Mouse (Mus musculus): ENCODE measurements around the gene Hcrt. TPM values are rescaled to one million over a fixed set of nuclear protein-coding genes. Genes with fewer than 3 reads are reported as not detected.

Hcrt gene
- total and polyA plus RNA-seq, 2 experiments, result not detected

GRCm38 (mm10) chr11:100789702-100790101 is 27.0 kb upstream of the Hcrt start:
- no peak for DNase-seq (ENCODE audit: extremely low read depth, low read depth, low spot score)
- WGBS, result over 99% methylated on average over 3 of the region's 3 CpGs
- no peaks in the 10 kb centered on the region for H3K27me3 ChIP-seq (ENCODE audit: control insufficient read depth, insufficient read depth, low read length)
- no peaks in the 10 kb centered on the region for H3K79me2 ChIP-seq (ENCODE audit: control insufficient read depth, insufficient read depth, low read length)
- H3K36me3 ChIP-seq (ENCODE audit: control insufficient read depth, insufficient read depth, low read length), result peaks cover 58% of the 10 kb centered on the region
- H3K9ac ChIP-seq (ENCODE audit: low read depth, low read length), result no peak overlapping the region
- H3K4me1 ChIP-seq (ENCODE audit: control insufficient read depth, insufficient read depth, low read length), result peaks cover 14% of the 10 kb centered on the region
- no peak overlapping the region for H3K4me3 ChIP-seq (ENCODE audit: insufficient read depth, low read depth, low read length)
- no peak overlapping the region for H3K27ac ChIP-seq (replicated peaks; ENCODE audit: insufficient read depth, low read depth, low read length)
- no peak for TF ChIP-seq POLR2A (IDR thresholded peaks at IDR 0.05; ENCODE audit: extremely low read depth, insufficient read depth, low read length)
- no peak for TF ChIP-seq CTCF (IDR thresholded peaks at IDR 0.05; ENCODE audit: low read depth, low read length)

GRCm38 (mm10) chr11:100785774-100786173 is 23.0 kb upstream of the Hcrt start:
- TF ChIP-seq CTCF (IDR thresholded peaks at IDR 0.05; ENCODE audit: low read depth, low read length) (no peak), POLR2A (IDR thresholded peaks at IDR 0.05; ENCODE audit: extremely low read depth, insufficient read depth, low read length) (no peak)

GRCm38 (mm10) chr11:100784286-100784685 is 21.6 kb upstream of the Hcrt start:
- no peak for DNase-seq (ENCODE audit: extremely low read depth, low read depth, low spot score)
- Histone ChIP-seq H3K9ac (ENCODE audit: low read depth, low read length) (no peak overlapping the region), H3K27ac (replicated peaks; ENCODE audit: insufficient read depth, low read depth, low read length) (no peak overlapping the region), H3K27me3 (ENCODE audit: control insufficient read depth, insufficient read depth, low read length) (no peaks in the 10 kb centered on the region), H3K79me2 (ENCODE audit: control insufficient read depth, insufficient read depth, low read length) (no peaks in the 10 kb centered on the region), H3K4me3 (ENCODE audit: insufficient read depth, low read depth, low read length) (no peak overlapping the region), H3K4me1 (ENCODE audit: control insufficient read depth, insufficient read depth, low read length) (no peaks in the 10 kb centered on the region), H3K36me3 (ENCODE audit: control insufficient read depth, insufficient read depth, low read length) (peaks cover 64% of the 10 kb centered on the region)
- 83% methylated on average over 8 of the region's 8 CpGs for WGBS
- TF ChIP-seq POLR2A (IDR thresholded peaks at IDR 0.05; ENCODE audit: extremely low read depth, insufficient read depth, low read length), result no peak

More at GRCm38 (mm10) chr11:100785774-100786173, 23.0 kb upstream of the Hcrt start:
- no peaks in the 10 kb centered on the region for H3K27me3 ChIP-seq (ENCODE audit: control insufficient read depth, insufficient read depth, low read length)
- peaks cover under 1% of the 10 kb centered on the region; the same call in 1 of the 2 replicates for H3K4me1 ChIP-seq (ENCODE audit: control insufficient read depth, insufficient read depth, low read length)
- no peak overlapping the region for H3K9ac ChIP-seq (ENCODE audit: low read depth, low read length)
- H3K27ac ChIP-seq (replicated peaks; ENCODE audit: insufficient read depth, low read depth, low read length), result no peak overlapping the region
- no peak overlapping the region for H3K4me3 ChIP-seq (ENCODE audit: insufficient read depth, low read depth, low read length)
- WGBS, result 94% methylated on average over 2 of the region's 2 CpGs
- H3K79me2 ChIP-seq (ENCODE audit: control insufficient read depth, insufficient read depth, low read length), result no peaks in the 10 kb centered on the region
- DNase-seq (ENCODE audit: extremely low read depth, low read depth, low spot score), result no peak
- peaks cover 72% of the 10 kb centered on the region for H3K36me3 ChIP-seq (ENCODE audit: control insufficient read depth, insufficient read depth, low read length)

GRCm38 (mm10) chr11:100782568-100782967 is 19.8 kb upstream of the Hcrt start:
- Histone ChIP-seq H3K4me3 (ENCODE audit: insufficient read depth, low read depth, low read length) (no peak overlapping the region), H3K79me2 (ENCODE audit: control insufficient read depth, insufficient read depth, low read length) (no peaks in the 10 kb centered on the region), H3K4me1 (ENCODE audit: control insufficient read depth, insufficient read depth, low read length) (no peaks in the 10 kb centered on the region), H3K9ac (ENCODE audit: low read depth, low read length) (no peak overlapping the region), H3K27ac (replicated peaks; ENCODE audit: insufficient read depth, low read depth, low read length) (peak overlapping the region; percentile 4; the same call in 1 of the 2 replicates), H3K36me3 (ENCODE audit: control insufficient read depth, insufficient read depth, low read length) (peaks cover 49% of the 10 kb centered on the region), H3K27me3 (ENCODE audit: control insufficient read depth, insufficient read depth, low read length) (no peaks in the 10 kb centered on the region)
- DNase-seq (ENCODE audit: extremely low read depth, low read depth, low spot score), result peak; percentile 70
- no peak for TF ChIP-seq POLR2A (IDR thresholded peaks at IDR 0.05; ENCODE audit: extremely low read depth, insufficient read depth, low read length)
- TF ChIP-seq CTCF (IDR thresholded peaks at IDR 0.05; ENCODE audit: low read depth, low read length), result no peak
- WGBS, result 68% methylated on average over 13 of the region's 13 CpGs

- no peaks in the 10 kb centered on the region for H3K4me1 ChIP-seq (ENCODE audit: control insufficient read depth, insufficient read depth, low read length)
- H3K9ac ChIP-seq (ENCODE audit: low read depth, low read length), result no peak overlapping the region
- H3K27me3 ChIP-seq (ENCODE audit: control insufficient read depth, insufficient read depth, low read length), result no peaks in the 10 kb centered on the region
- WGBS, result 82% methylated on average over 15 of the region's 15 CpGs
- no peak for TF ChIP-seq POLR2A (IDR thresholded peaks at IDR 0.05; ENCODE audit: extremely low read depth, insufficient read depth, low read length)
- no peak for TF ChIP-seq CTCF (IDR thresholded peaks at IDR 0.05; ENCODE audit: low read depth, low read length)
- DNase-seq (ENCODE audit: extremely low read depth, low read depth, low spot score), result no peak
- H3K79me2 ChIP-seq (ENCODE audit: control insufficient read depth, insufficient read depth, low read length), result no peaks in the 10 kb centered on the region
- no peak overlapping the region for H3K4me3 ChIP-seq (ENCODE audit: insufficient read depth, low read depth, low read length)
- H3K36me3 ChIP-seq (ENCODE audit: control insufficient read depth, insufficient read depth, low read length), result peaks cover 45% of the 10 kb centered on the region
- H3K27ac ChIP-seq (replicated peaks; ENCODE audit: insufficient read depth, low read depth, low read length), result peak overlapping the region; percentile 42
Observed at GRCm38 (mm10) chr11:100781763-100782475, 19.2 kb upstream of the Hcrt start.

GRCm38 (mm10) chr11:100780247-100780646 is 17.5 kb upstream of the Hcrt start:
- no peaks in the 10 kb centered on the region for H3K4me1 ChIP-seq (ENCODE audit: control insufficient read depth, insufficient read depth, low read length)
- peaks cover 32% of the 10 kb centered on the region for H3K36me3 ChIP-seq (ENCODE audit: control insufficient read depth, insufficient read depth, low read length)
- H3K79me2 ChIP-seq (ENCODE audit: control insufficient read depth, insufficient read depth, low read length), result no peaks in the 10 kb centered on the region
- H3K27me3 ChIP-seq (ENCODE audit: control insufficient read depth, insufficient read depth, low read length), result no peaks in the 10 kb centered on the region
- 90% methylated on average over 8 of the region's 8 CpGs for WGBS
- no peak for TF ChIP-seq CTCF (IDR thresholded peaks at IDR 0.05; ENCODE audit: low read depth, low read length)
- no peak for TF ChIP-seq POLR2A (IDR thresholded peaks at IDR 0.05; ENCODE audit: extremely low read depth, insufficient read depth, low read length)
- no peak overlapping the region for H3K4me3 ChIP-seq (ENCODE audit: insufficient read depth, low read depth, low read length)
- H3K27ac ChIP-seq (replicated peaks; ENCODE audit: insufficient read depth, low read depth, low read length), result no peak overlapping the region
- H3K9ac ChIP-seq (ENCODE audit: low read depth, low read length), result no peak overlapping the region
- no peak for DNase-seq (ENCODE audit: extremely low read depth, low read depth, low spot score)

All from liver, adult 2 months (tissue).